Mouse (Mus musculus) olfactory bulb, adult 2 months (tissue): Measurements from ENCODE around the gene Gm13272.
"Not testable (repeated sequence)": the region's sequence is repeated elsewhere in the genome, so short reads cannot be mapped to it uniquely, and the experiment has no call there.

Experiments used
- CTCF ChIP-seq: fragments of 200-500 bp; IDR thresholded peaks from 2 replicates; pipeline ENCODE4 v1.5.1; 2012; ENCODE audit warnings: low read depth, mild to moderate bottlenecking, low read length, moderate library complexity; ENCODE audit not compliant: insufficient read depth
- POLR2A ChIP-seq: fragments of 200-500 bp; IDR thresholded peaks from 2 replicates; pipeline ENCODE4 v1.6.1; 2012; ENCODE audit warnings: mild to moderate bottlenecking, low read depth, low read length, moderate library complexity; ENCODE audit not compliant: insufficient read depth

- not testable (repeated sequence) for TF ChIP-seq CTCF, POLR2A
These were observed at the start of gene Gm13272 for GRCm38 (mm10) chr4:88779550-88779949.
